In genomic region chr16:17132906-17133200, GRCm38 (mm10) we compare ENCODE assay signal across 8 mouse cellular contexts. TPM values are rescaled to one million over a fixed set of nuclear protein-coding genes. Genes with fewer than 3 reads are reported as not detected.
DNase-seq lines count a peak whose midpoint lies in the region; ATAC-seq and TF ChIP-seq lines count a peak whose summit lies in the region.

No protein-coding gene starts in this region.

- no peak overlapping the region for H3K27ac ChIP-seq in lung, embryonic 16.5 days (ENCODE audit: low read length)
- 0 out of 2 replicates have a peak overlapping the region, but pooled peaks have one; percentile 57 for H3K27ac ChIP-seq in embryonic facial prominence, embryonic 12.5 days
- H3K27ac ChIP-seq in limb, embryonic 10.5 days: peak overlapping the region; percentile 89
- H3K27ac ChIP-seq in neural tube, embryonic 15.5 days (replicated peaks): no peak overlapping the region

- H3K4me3 ChIP-seq in lung, embryonic 16.5 days (ENCODE audit: low read length): peak overlapping the region; percentile 84
- H3K4me3 ChIP-seq in lung, adult 2 months (replicated peaks; ENCODE audit: extremely low read depth, low read depth, low read length): no peak overlapping the region
- peak overlapping the region; percentile 78 for H3K4me3 ChIP-seq in embryonic facial prominence, embryonic 12.5 days
- H3K4me3 ChIP-seq in limb, embryonic 10.5 days: peak overlapping the region; percentile 76
- peak overlapping the region; percentile 83 for H3K4me3 ChIP-seq in neural tube, embryonic 15.5 days (replicated peaks)

- H3K9me3 ChIP-seq in lung, embryonic 16.5 days (ENCODE audit: control insufficient read depth, low read length): no peaks in the 10 kb centered on the region
- no peaks in the 10 kb centered on the region for H3K9me3 ChIP-seq in embryonic facial prominence, embryonic 12.5 days
- H3K9me3 ChIP-seq in limb, embryonic 10.5 days (replicated peaks): no peaks in the 10 kb centered on the region
- no peaks in the 10 kb centered on the region for H3K9me3 ChIP-seq in neural tube, embryonic 15.5 days (replicated peaks)

- 0 out of 2 replicates have a peak, but pooled peaks have one; percentile 6 for ATAC-seq in lung, embryonic 16.5 days (ENCODE audit: low read depth)
- ATAC-seq in embryonic facial prominence, embryonic 12.5 days (ENCODE audit: insufficient number of reproducible peaks, insufficient read depth, low FRiP score, low TSS enrichment): no peak
- peak; percentile 34; the same call in 1 of the 2 replicates for ATAC-seq in neural tube, embryonic 15.5 days (ENCODE audit: low FRiP score)

- H3K9ac ChIP-seq in lung, embryonic 16.5 days (ENCODE audit: low read length): peak overlapping the region; percentile 27
- peak overlapping the region; percentile 54 for H3K9ac ChIP-seq in embryonic facial prominence, embryonic 12.5 days
- H3K9ac ChIP-seq in neural tube, embryonic 15.5 days (replicated peaks): peak overlapping the region; percentile 18; the same call in 1 of the 2 replicates

- H3K27me3 ChIP-seq in lung, embryonic 16.5 days (ENCODE audit: control insufficient read depth, insufficient read depth, low read depth, low read length): no peaks in the 10 kb centered on the region
- H3K27me3 ChIP-seq in embryonic facial prominence, embryonic 12.5 days: no peaks in the 10 kb centered on the region
- no peaks in the 10 kb centered on the region for H3K27me3 ChIP-seq in limb, embryonic 10.5 days (ENCODE audit: low read depth, poor library complexity, severe bottlenecking)
- H3K27me3 ChIP-seq in neural tube, embryonic 15.5 days (replicated peaks): no peaks in the 10 kb centered on the region

- no peaks in the 10 kb centered on the region for H3K36me3 ChIP-seq in lung, embryonic 16.5 days (ENCODE audit: control insufficient read depth, insufficient read depth, low read length)
- no peaks in the 10 kb centered on the region for H3K36me3 ChIP-seq in embryonic facial prominence, embryonic 12.5 days
- H3K36me3 ChIP-seq in limb, embryonic 10.5 days: peaks cover 14% of the 10 kb centered on the region
- H3K36me3 ChIP-seq in neural tube, embryonic 15.5 days: no peaks in the 10 kb centered on the region

- no peak for DNase-seq in lung, adult 2 months
- DNase-seq in limb, embryonic 10.5 days (ENCODE audit: low spot score): peak; percentile 47
- DNase-seq in gastrocnemius, postnatal 4 days (ENCODE audit: low spot score in 2 of 2): no peak
- DNase-seq in urinary bladder, postnatal 25 days (ENCODE audit: low spot score): no peak
- no peak for DNase-seq in left cerebral cortex, postnatal 25 days (ENCODE audit: low spot score in 2 of 2)

- peak overlapping the region; percentile 52 for H3K4me2 ChIP-seq in lung, embryonic 16.5 days (ENCODE audit: low read depth, low read length)
- H3K4me2 ChIP-seq in embryonic facial prominence, embryonic 12.5 days (replicated peaks): peak overlapping the region; percentile 94
- peak overlapping the region; percentile 87 for H3K4me2 ChIP-seq in neural tube, embryonic 15.5 days

- intact Hi-C loops in left cerebral cortex, postnatal 25 days (cut with DNase I): loop anchor here (2.0 to 5.0 kb wide), 2 partner anchors 74 to 142 kb away; partner anchors contain the start of gene Rimbp3

- no peak for TF ChIP-seq CTCF in lung, adult 2 months (IDR thresholded peaks at IDR 0.05; ENCODE audit: insufficient read depth, low read length)

- 20% methylated on average over 7 of the region's 7 CpGs for WGBS in lung, embryonic 16.5 days
- WGBS in lung, adult 2 months: 38% methylated on average over 7 of the region's 7 CpGs
- 44% methylated on average over 7 of the region's 7 CpGs for WGBS in embryonic facial prominence, embryonic 12.5 days
- 58% methylated on average over 7 of the region's 7 CpGs for WGBS in limb, embryonic 10.5 days
- 34% methylated on average over 7 of the region's 7 CpGs for WGBS in neural tube, embryonic 15.5 days

- peaks cover 16% of the 10 kb centered on the region for H3K4me1 ChIP-seq in lung, embryonic 16.5 days (replicated peaks; ENCODE audit: control insufficient read depth, insufficient read depth, low read length)
- H3K4me1 ChIP-seq in lung, adult 2 months (ENCODE audit: control insufficient read depth, insufficient read depth, low read length): peaks cover 3% of the 10 kb centered on the region; the same call in 1 of the 2 replicates
- peaks cover 18% of the 10 kb centered on the region for H3K4me1 ChIP-seq in embryonic facial prominence, embryonic 12.5 days
- peaks cover 26% of the 10 kb centered on the region for H3K4me1 ChIP-seq in limb, embryonic 10.5 days
- H3K4me1 ChIP-seq in neural tube, embryonic 15.5 days: peaks cover 17% of the 10 kb centered on the region

- TF ChIP-seq POLR2A in lung, adult 2 months (IDR thresholded peaks at IDR 0.05; ENCODE audit: borderline replicate concordance, extremely low read depth, low read depth, low read length): no peak

RNA-seq across cellular contexts. Expression of gene Sdf2l1, which starts 0.7 kb away (rescaled TPM):
- polyA plus RNA-seq in lung, embryonic 16.5 days (2015; fragmentation: Nextera tagmentation; extraction: Ambion mirVana): 85.6 and 88.8 TPM in 2 replicates
- polyA plus RNA-seq in lung, adult 2 months (2012; rRNA removed): 29.1 and 37.2 TPM in 2 replicates
- 64.2 and 70.0 TPM in 2 replicates for polyA plus RNA-seq in embryonic facial prominence, embryonic 12.5 days (2016; fragmentation: Nextera tagmentation; extraction: Ambion mirVana)
- 87.4 and 114 TPM in 2 replicates for polyA plus RNA-seq in limb, embryonic 10.5 days (2016; fragmentation: Nextera tagmentation; extraction: Ambion mirVana)
- 38.4 and 57.3 TPM in 2 replicates for polyA plus RNA-seq in neural tube, embryonic 15.5 days (2015; fragmentation: Nextera tagmentation; extraction: Ambion mirVana)
- total RNA-seq in gastrocnemius, postnatal 4 days (2021): 1 to 10 TPM; 8.0 to 10.0 TPM
- total RNA-seq in left cerebral cortex, postnatal 25 days (2021): 10 to 100 TPM; 34.0 to 34.2 TPM

RNA-seq across cellular contexts. Expression of gene 2610318N02Rik, which starts 7.9 kb away (rescaled TPM):
- 23.8 and 28.7 TPM in 2 replicates for polyA plus RNA-seq in lung, embryonic 16.5 days (2015; fragmentation: Nextera tagmentation; extraction: Ambion mirVana)
- 0.89 and 1.2 TPM in 2 replicates for polyA plus RNA-seq in lung, adult 2 months (2012; rRNA removed)
- polyA plus RNA-seq in embryonic facial prominence, embryonic 12.5 days (2016; fragmentation: Nextera tagmentation; extraction: Ambion mirVana): 81.0 and 85.5 TPM in 2 replicates
- 182 and 195 TPM in 2 replicates for polyA plus RNA-seq in limb, embryonic 10.5 days (2016; fragmentation: Nextera tagmentation; extraction: Ambion mirVana)
- 13.1 and 16.2 TPM in 2 replicates for polyA plus RNA-seq in neural tube, embryonic 15.5 days (2015; fragmentation: Nextera tagmentation; extraction: Ambion mirVana)
- total RNA-seq in gastrocnemius, postnatal 4 days (2021): 1 to 10 TPM; 1.5 to 3.0 TPM
- 1 to 10 TPM; 1.6 to 1.9 TPM for total RNA-seq in left cerebral cortex, postnatal 25 days (2021)

RNA-seq across cellular contexts. Expression of gene Ydjc, which starts 11.6 kb away (rescaled TPM):
- polyA plus RNA-seq in lung, embryonic 16.5 days (2015; fragmentation: Nextera tagmentation; extraction: Ambion mirVana): 6.1 and 6.2 TPM in 2 replicates
- polyA plus RNA-seq in lung, adult 2 months (2012; rRNA removed): 5.7 and 6.2 TPM in 2 replicates
- 8.9 and 9.4 TPM in 2 replicates for polyA plus RNA-seq in embryonic facial prominence, embryonic 12.5 days (2016; fragmentation: Nextera tagmentation; extraction: Ambion mirVana)
- 4.1 and 7.0 TPM in 2 replicates for polyA plus RNA-seq in limb, embryonic 10.5 days (2016; fragmentation: Nextera tagmentation; extraction: Ambion mirVana)
- 45.6 and 52.3 TPM in 2 replicates for polyA plus RNA-seq in neural tube, embryonic 15.5 days (2015; fragmentation: Nextera tagmentation; extraction: Ambion mirVana)
- 1 to 10 TPM in 1 of 2 experiments, under 1 TPM in 1; 0.61 to 1.1 TPM for total RNA-seq in gastrocnemius, postnatal 4 days (2021)
- 10 to 100 TPM; 30.6 to 31.5 TPM for total RNA-seq in left cerebral cortex, postnatal 25 days (2021)

RNA-seq across cellular contexts. Expression of gene Ccdc116, which starts 14.2 kb away (rescaled TPM):
- 0.20 and 0.44 TPM in 2 replicates for polyA plus RNA-seq in lung, embryonic 16.5 days (2015; fragmentation: Nextera tagmentation; extraction: Ambion mirVana)
- polyA plus RNA-seq in lung, adult 2 months (2012; rRNA removed): 0.91 TPM in 2 replicates
- 0.61 and 1.1 TPM in 2 replicates for polyA plus RNA-seq in embryonic facial prominence, embryonic 12.5 days (2016; fragmentation: Nextera tagmentation; extraction: Ambion mirVana)
- 0.40 and 0.63 TPM in 2 replicates for polyA plus RNA-seq in limb, embryonic 10.5 days (2016; fragmentation: Nextera tagmentation; extraction: Ambion mirVana)
- polyA plus RNA-seq in neural tube, embryonic 15.5 days (2015; fragmentation: Nextera tagmentation; extraction: Ambion mirVana): 2.7 and 3.5 TPM in 2 replicates
- 1 to 10 TPM in 1 of 2 experiments, under 1 TPM in 1; 0.26 to 1.6 TPM for total RNA-seq in gastrocnemius, postnatal 4 days (2021)
- 1 to 10 TPM; 1.9 to 2.3 TPM for total RNA-seq in left cerebral cortex, postnatal 25 days (2021)

RNA-seq across cellular contexts. Expression of gene Ppil2, which starts 21.8 kb away (rescaled TPM):
- polyA plus RNA-seq in lung, embryonic 16.5 days (2015; fragmentation: Nextera tagmentation; extraction: Ambion mirVana): 143 and 146 TPM in 2 replicates
- 66.5 and 74.0 TPM in 2 replicates for polyA plus RNA-seq in lung, adult 2 months (2012; rRNA removed)
- 150 and 168 TPM in 2 replicates for polyA plus RNA-seq in embryonic facial prominence, embryonic 12.5 days (2016; fragmentation: Nextera tagmentation; extraction: Ambion mirVana)
- polyA plus RNA-seq in limb, embryonic 10.5 days (2016; fragmentation: Nextera tagmentation; extraction: Ambion mirVana): 138 and 172 TPM in 2 replicates
- 134 and 143 TPM in 2 replicates for polyA plus RNA-seq in neural tube, embryonic 15.5 days (2015; fragmentation: Nextera tagmentation; extraction: Ambion mirVana)
- total RNA-seq in gastrocnemius, postnatal 4 days (2021): 10 to 100 TPM; 48.2 to 56.1 TPM
- 10 to 100 TPM; 72.7 to 84.5 TPM for total RNA-seq in left cerebral cortex, postnatal 25 days (2021)

Comparison
In these comparisons a context has a peak if more than half of its experiments do, and no peak if none do; other contexts are left out.
1. H3K27ac ChIP-seq: peak in embryonic facial prominence, embryonic 12.5 days (single experiment) and limb, embryonic 10.5 days (single experiment); none in lung, embryonic 16.5 days (single experiment) and neural tube, embryonic 15.5 days (single experiment).
2. Peak in every context shown above with its lines, with median percentiles within 50 percentile points of each other: H3K4me2 ChIP-seq and H3K9ac ChIP-seq.